Mouse (Mus musculus): ENCODE measurements around the gene Plekhg4. TPM values are rescaled to one million over a fixed set of nuclear protein-coding genes. Genes with fewer than 3 reads are reported as not detected.

Gene Plekhg4
- polyA plus RNA-seq, 1 experiment from 2014 or later: 0.10 TPM

- ATAC-seq (ENCODE audit: low FRiP score, low TSS enrichment): no peak
- H3K27ac ChIP-seq (replicated peaks): no peak overlapping the region
- H3K4me3 ChIP-seq (ENCODE audit: low read depth, low read length): no peak overlapping the region
- TF ChIP-seq EP300 (optimal IDR thresholded peaks at IDR 0.05) (no peak), CTCF (IDR thresholded peaks at IDR 0.05; ENCODE audit: low read depth) (0 out of 2 replicates have a peak, but pooled peaks have one; percentile 18)
- H3K4me1 ChIP-seq (replicated peaks; ENCODE audit: control insufficient read depth, insufficient read depth): no peaks in the 10 kb centered on the region
- no peaks in the 10 kb centered on the region for H3K27me3 ChIP-seq (ENCODE audit: control insufficient read depth, insufficient read depth, low read length)
- H3K9ac ChIP-seq (ENCODE audit: low read length): no peak overlapping the region
- H3K4me2 ChIP-seq (replicated peaks; ENCODE audit: low read depth): no peak overlapping the region
- H3K36me3 ChIP-seq (ENCODE audit: control insufficient read depth, insufficient read depth, low read length): no peaks in the 10 kb centered on the region
- 100% methylated on average over 2 of the region's 2 CpGs for WGBS
- no peak for DNase-seq (ENCODE audit: low spot score)
- no peaks in the 10 kb centered on the region for H3K9me3 ChIP-seq (ENCODE audit: control insufficient read depth, low read length)
Measured at GRCm38 (mm10) chr8:105384070-105384469, 11.0 kb downstream of the Plekhg4 start.

- Histone ChIP-seq H3K4me3 (ENCODE audit: low read depth, low read length) (no peak overlapping the region), H3K27ac (replicated peaks) (no peak overlapping the region), H3K4me2 (replicated peaks; ENCODE audit: low read depth) (no peak overlapping the region), H3K9ac (ENCODE audit: low read length) (no peak overlapping the region), H3K36me3 (ENCODE audit: control insufficient read depth, insufficient read depth, low read length) (no peaks in the 10 kb centered on the region), H3K4me1 (replicated peaks; ENCODE audit: control insufficient read depth, insufficient read depth) (no peaks in the 10 kb centered on the region), H3K27me3 (ENCODE audit: control insufficient read depth, insufficient read depth, low read length) (no peaks in the 10 kb centered on the region), H3K9me3 (ENCODE audit: control insufficient read depth, low read length) (no peaks in the 10 kb centered on the region)
- ATAC-seq (ENCODE audit: low FRiP score, low TSS enrichment) (no peak), DNase-seq (ENCODE audit: low spot score) (no peak)
- TF ChIP-seq EP300 (optimal IDR thresholded peaks at IDR 0.05) (no peak), CTCF (IDR thresholded peaks at IDR 0.05; ENCODE audit: low read depth) (no peak)
- 27% methylated on average over 1 of the region's 1 CpGs for WGBS
Measured at GRCm38 (mm10) chr8:105387151-105387550, 14.1 kb downstream of the Plekhg4 start.

- H3K4me1 ChIP-seq (replicated peaks; ENCODE audit: control insufficient read depth, insufficient read depth): no peaks in the 10 kb centered on the region
- 40% methylated on average over 6 of the region's 6 CpGs for WGBS
- no peak for TF ChIP-seq CTCF (IDR thresholded peaks at IDR 0.05; ENCODE audit: low read depth)
- no peak for TF ChIP-seq EP300 (optimal IDR thresholded peaks at IDR 0.05)
- no peaks in the 10 kb centered on the region for H3K9me3 ChIP-seq (ENCODE audit: control insufficient read depth, low read length)
- no peaks in the 10 kb centered on the region for H3K27me3 ChIP-seq (ENCODE audit: control insufficient read depth, insufficient read depth, low read length)
- H3K9ac ChIP-seq (ENCODE audit: low read length): no peak overlapping the region
- ATAC-seq (ENCODE audit: low FRiP score, low TSS enrichment): no peak
- no peak overlapping the region for H3K27ac ChIP-seq (replicated peaks)
- no peak overlapping the region for H3K4me3 ChIP-seq (ENCODE audit: low read depth, low read length)
- H3K36me3 ChIP-seq (ENCODE audit: control insufficient read depth, insufficient read depth, low read length): no peaks in the 10 kb centered on the region
- H3K4me2 ChIP-seq (replicated peaks; ENCODE audit: low read depth): no peak overlapping the region
- DNase-seq (ENCODE audit: low spot score): no peak
Measured at GRCm38 (mm10) chr8:105389096-105389495, 16.0 kb downstream of the Plekhg4 start.

GRCm38 (mm10) chr8:105393089-105393787 is 20.2 kb downstream of the Plekhg4 start:
- H3K36me3 ChIP-seq (ENCODE audit: control insufficient read depth, insufficient read depth, low read length): no peaks in the 10 kb centered on the region
- no peak overlapping the region for H3K27ac ChIP-seq (replicated peaks)
- no peak for TF ChIP-seq CTCF (IDR thresholded peaks at IDR 0.05; ENCODE audit: low read depth)
- TF ChIP-seq EP300 (optimal IDR thresholded peaks at IDR 0.05): no peak
- DNase-seq (ENCODE audit: low spot score) (no peak), ATAC-seq (ENCODE audit: low FRiP score, low TSS enrichment) (no peak)
- no peak overlapping the region for H3K4me3 ChIP-seq (ENCODE audit: low read depth, low read length)
- H3K4me2 ChIP-seq (replicated peaks; ENCODE audit: low read depth): no peak overlapping the region
- WGBS: 83% methylated on average over 12 of the region's 12 CpGs
- H3K9me3 ChIP-seq (ENCODE audit: control insufficient read depth, low read length): no peaks in the 10 kb centered on the region
- H3K9ac ChIP-seq (ENCODE audit: low read length): no peak overlapping the region
- no peaks in the 10 kb centered on the region for H3K4me1 ChIP-seq (replicated peaks; ENCODE audit: control insufficient read depth, insufficient read depth)
- no peaks in the 10 kb centered on the region for H3K27me3 ChIP-seq (ENCODE audit: control insufficient read depth, insufficient read depth, low read length)

- H3K4me3 ChIP-seq (ENCODE audit: low read depth, low read length): no peak overlapping the region
- no peaks in the 10 kb centered on the region for H3K27me3 ChIP-seq (ENCODE audit: control insufficient read depth, insufficient read depth, low read length)
- no peaks in the 10 kb centered on the region for H3K36me3 ChIP-seq (ENCODE audit: control insufficient read depth, insufficient read depth, low read length)
- no peaks in the 10 kb centered on the region for H3K9me3 ChIP-seq (ENCODE audit: control insufficient read depth, low read length)
- DNase-seq (ENCODE audit: low spot score) (no peak), ATAC-seq (ENCODE audit: low FRiP score, low TSS enrichment) (no peak)
- no peaks in the 10 kb centered on the region for H3K4me1 ChIP-seq (replicated peaks; ENCODE audit: control insufficient read depth, insufficient read depth)
- no peak for TF ChIP-seq CTCF (IDR thresholded peaks at IDR 0.05; ENCODE audit: low read depth)
- no peak for TF ChIP-seq EP300 (optimal IDR thresholded peaks at IDR 0.05)
- 53% methylated on average over 7 of the region's 7 CpGs for WGBS
- H3K27ac ChIP-seq (replicated peaks): no peak overlapping the region
- no peak overlapping the region for H3K4me2 ChIP-seq (replicated peaks; ENCODE audit: low read depth)
- H3K9ac ChIP-seq (ENCODE audit: low read length): no peak overlapping the region
Measured at GRCm38 (mm10) chr8:105393915-105394314, 20.8 kb downstream of the Plekhg4 start.

- DNase-seq (ENCODE audit: low spot score) (no peak), ATAC-seq (ENCODE audit: low FRiP score, low TSS enrichment) (no peak)
- no peak overlapping the region for H3K4me3 ChIP-seq (ENCODE audit: low read depth, low read length)
- H3K4me2 ChIP-seq (replicated peaks; ENCODE audit: low read depth): no peak overlapping the region
- no peaks in the 10 kb centered on the region for H3K9me3 ChIP-seq (ENCODE audit: control insufficient read depth, low read length)
- no peaks in the 10 kb centered on the region for H3K36me3 ChIP-seq (ENCODE audit: control insufficient read depth, insufficient read depth, low read length)
- H3K27ac ChIP-seq (replicated peaks): no peak overlapping the region
- 33% methylated on average over 3 of the region's 3 CpGs for WGBS
- H3K4me1 ChIP-seq (replicated peaks; ENCODE audit: control insufficient read depth, insufficient read depth): no peaks in the 10 kb centered on the region
- TF ChIP-seq CTCF (IDR thresholded peaks at IDR 0.05; ENCODE audit: low read depth) (peak; percentile 84), EP300 (optimal IDR thresholded peaks at IDR 0.05) (no peak)
- no peak overlapping the region for H3K9ac ChIP-seq (ENCODE audit: low read length)
- H3K27me3 ChIP-seq (ENCODE audit: control insufficient read depth, insufficient read depth, low read length): no peaks in the 10 kb centered on the region
Measured at GRCm38 (mm10) chr8:105397747-105398146, 24.7 kb downstream of the Plekhg4 start.

Measured in stomach, postnatal 0 days (tissue).